Mouse (Mus musculus) kidney, embryonic 15.5 days (tissue): ENCODE measurements at regions not wholly inside any gene's neighbourhood (a gene's known extent, or its start where the extent isn't known, plus 50 kb on each side); places are given as distances from the start of the nearest gene placed in this dataset.

Experiments
- ATAC-seq: fragments of 200-750 bp; cut with Nextera tagmentation; replicated peaks from 2 replicates; pipeline ENCODE4 v1.8.0; 2017; ENCODE audit warnings: moderate TSS enrichment; ENCODE audit not compliant: low FRiP score
- H3K27ac ChIP-seq: fragments of 300-500 bp; sonication (generic); 2 replicates; pipeline ENCODE4 v1.5.1; 2015; ENCODE audit warnings: mild to moderate bottlenecking, inconsistent platforms
- H3K27me3 ChIP-seq: fragments of 300-500 bp; sonication (generic); 2 replicates; pipeline ENCODE4 v1.6.1; 2015; ENCODE audit warnings: inconsistent platforms
- H3K36me3 ChIP-seq: fragments of 300-500 bp; sonication (generic); 2 replicates; pipeline ENCODE4 v1.6.1; 2015; ENCODE audit warnings: inconsistent platforms
- H3K4me1 ChIP-seq: fragments of 300-500 bp; sonication (generic); 2 replicates; pipeline ENCODE4 v1.6.1; 2015; ENCODE audit warnings: inconsistent platforms
- H3K4me2 ChIP-seq: fragments of 300-500 bp; sonication (generic); 2 replicates; pipeline ENCODE4 v1.6.1; 2015; ENCODE audit warnings: moderate library complexity, mild to moderate bottlenecking, inconsistent platforms
- H3K4me3 ChIP-seq: fragments of 300-500 bp; sonication (generic); replicated peaks from 2 replicates; pipeline ENCODE4 v1.5.1; 2015; ENCODE audit warnings: mild to moderate bottlenecking, inconsistent platforms
- H3K9ac ChIP-seq: fragments of 300-500 bp; sonication (generic); 2 replicates; pipeline ENCODE4 v1.6.1; 2015; ENCODE audit warnings: mild to moderate bottlenecking, inconsistent platforms
- H3K9me3 ChIP-seq: fragments of 300-500 bp; sonication (generic); replicated peaks from 2 replicates; pipeline ENCODE4 v1.6.1; 2016; ENCODE audit warnings: inconsistent platforms
- WGBS: fragments of 180-500 bp; shearing (Covaris S2); methylation state at CpG from one replicate; pipeline ENCODE4 v1.1.7; 2015; ENCODE audit warnings: mixed read lengths; 5-methylcytosine and 5-hydroxymethylcytosine counted together

DNA sequence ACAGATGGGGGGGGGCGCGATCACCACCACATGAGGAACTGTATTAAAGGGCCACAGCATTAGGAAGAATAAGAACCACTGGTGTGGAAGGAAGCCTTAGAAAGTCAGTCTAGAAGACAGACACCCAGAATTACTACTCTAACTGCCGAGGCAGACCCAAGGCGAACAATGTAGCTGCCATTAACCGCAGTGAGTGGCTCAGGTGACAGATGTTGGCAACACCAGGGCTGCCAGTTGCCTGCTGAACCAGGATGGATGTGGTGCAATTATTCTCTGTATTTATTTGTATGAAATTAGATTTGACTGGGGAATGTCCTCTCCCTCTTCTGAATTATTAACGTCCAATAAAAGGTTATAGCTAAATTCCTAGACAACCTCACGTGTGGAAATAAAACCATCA, 124.7 kb downstream of the 4930564D02Rik start:
- no peak overlapping the region for H3K4me3 ChIP-seq
- no peaks in the 10 kb centered on the region for H3K4me1 ChIP-seq
- no peak overlapping the region for H3K27ac ChIP-seq
- no peak for ATAC-seq
- H3K9me3 ChIP-seq = no peaks in the 10 kb centered on the region
- no peaks in the 10 kb centered on the region for H3K36me3 ChIP-seq
- H3K4me2 ChIP-seq = no peak overlapping the region
- H3K27me3 ChIP-seq = no peaks in the 10 kb centered on the region
- H3K9ac ChIP-seq = no peak overlapping the region
- WGBS = 75% methylated on average over 7 of the region's 7 CpGs

DNA sequence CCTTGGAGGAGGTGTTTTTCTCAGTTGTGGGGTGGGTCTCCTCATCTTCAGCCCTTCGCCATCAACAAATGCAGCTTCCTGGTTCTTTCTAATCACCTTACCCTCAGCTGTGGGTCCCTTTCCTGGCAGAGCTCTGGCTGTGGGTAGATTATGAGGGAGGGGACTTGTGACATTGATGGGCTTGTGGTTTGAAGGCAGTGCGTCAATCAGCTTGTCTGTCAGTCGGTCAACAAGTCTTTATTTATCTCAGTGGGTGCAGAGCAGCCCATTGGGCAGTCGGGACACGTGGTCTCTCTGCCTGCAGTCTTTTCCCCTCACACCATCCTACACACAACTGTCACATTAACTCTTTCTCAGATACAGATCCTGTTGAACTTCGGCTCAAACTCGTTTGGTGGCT, 125.2 kb downstream of the 4930564D02Rik start:
- Histone ChIP-seq H3K27ac (no peak overlapping the region), H3K9me3 (no peaks in the 10 kb centered on the region), H3K4me3 (no peak overlapping the region), H3K27me3 (no peaks in the 10 kb centered on the region), H3K36me3 (no peaks in the 10 kb centered on the region), H3K4me2 (no peak overlapping the region), H3K4me1 (no peaks in the 10 kb centered on the region), H3K9ac (no peak overlapping the region)
- WGBS = 52% methylated on average over 7 of the region's 7 CpGs
- no peak for ATAC-seq

DNA sequence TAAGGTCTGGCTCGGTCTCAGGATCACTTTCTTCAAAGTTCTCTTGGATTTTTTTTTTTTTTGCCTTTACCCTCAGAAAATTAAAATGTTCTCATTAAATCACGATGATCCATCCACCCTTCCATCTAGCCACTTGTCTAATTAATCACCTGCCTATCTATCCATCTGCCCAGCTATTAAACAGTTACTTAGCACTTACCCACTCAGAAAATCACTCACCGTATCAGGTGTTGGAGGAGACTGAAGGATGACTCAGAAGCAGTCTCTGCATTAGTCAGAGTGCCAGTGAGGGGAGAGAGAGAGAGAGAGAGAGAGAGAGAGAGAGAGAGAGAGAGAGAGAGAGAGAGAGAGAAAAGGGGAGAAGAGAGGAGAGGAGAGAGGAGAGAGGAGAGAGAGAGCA, 134.1 kb downstream of the 4930564D02Rik start:
- H3K27me3 ChIP-seq = no peaks in the 10 kb centered on the region
- no peak overlapping the region for H3K4me2 ChIP-seq
- no peak for ATAC-seq
- no peak overlapping the region for H3K27ac ChIP-seq
- no peaks in the 10 kb centered on the region for H3K4me1 ChIP-seq
- H3K9me3 ChIP-seq = no peaks in the 10 kb centered on the region
- H3K36me3 ChIP-seq = no peaks in the 10 kb centered on the region
- no peak overlapping the region for H3K9ac ChIP-seq
- no peak overlapping the region for H3K4me3 ChIP-seq
- WGBS = 60% methylated on average over 3 of the region's 3 CpGs

DNA sequence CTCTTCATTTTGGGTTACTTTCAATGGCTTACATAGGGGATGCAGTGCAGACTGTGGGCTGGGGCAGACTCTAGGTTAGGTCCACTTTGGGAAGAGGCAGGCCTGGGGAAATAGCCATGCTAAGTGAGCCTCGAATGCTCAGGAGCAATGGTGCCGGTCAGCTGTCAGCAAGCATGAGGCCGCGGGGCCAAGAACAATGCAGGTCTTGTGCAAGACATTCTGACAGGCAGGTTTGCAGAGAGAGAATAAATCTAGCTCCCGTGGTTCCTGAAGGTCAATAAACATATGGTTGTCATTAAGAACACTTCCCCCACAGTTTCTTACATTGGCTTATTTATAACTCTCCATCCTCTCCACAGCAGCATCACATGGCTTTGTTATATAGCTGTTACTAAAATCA, 142.5 kb downstream of the 4930564D02Rik start:
- Histone ChIP-seq H3K4me2 (no peak overlapping the region), H3K27ac (no peak overlapping the region), H3K36me3 (no peaks in the 10 kb centered on the region), H3K27me3 (no peaks in the 10 kb centered on the region), H3K4me3 (no peak overlapping the region), H3K9me3 (no peaks in the 10 kb centered on the region), H3K9ac (no peak overlapping the region), H3K4me1 (no peaks in the 10 kb centered on the region)
- 0 out of 2 replicates have a peak, but pooled peaks have one; percentile 22 for ATAC-seq
- 38% methylated on average over 5 of the region's 5 CpGs for WGBS

DNA sequence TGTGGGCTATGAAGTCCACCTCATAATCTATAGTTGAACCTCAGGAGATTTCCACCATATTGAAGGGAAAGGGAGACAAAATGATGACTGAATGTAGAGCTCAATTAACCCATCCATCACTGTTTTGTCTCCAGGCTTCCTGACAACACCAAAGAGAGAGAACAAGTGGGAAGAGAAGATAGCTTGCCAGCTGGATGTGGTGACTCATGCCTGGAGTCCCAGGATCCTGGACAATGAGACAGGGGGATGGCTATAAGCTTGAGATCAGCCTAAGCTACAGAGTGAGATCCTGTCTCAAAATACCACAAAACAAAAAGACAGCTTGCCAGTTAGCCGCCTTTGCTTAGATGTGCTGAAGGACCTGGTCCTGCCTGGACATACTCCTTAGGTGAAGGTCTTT, 144.4 kb downstream of the 4930564D02Rik start:
- H3K36me3 ChIP-seq = no peaks in the 10 kb centered on the region
- no peak overlapping the region for H3K27ac ChIP-seq
- no peak for ATAC-seq
- H3K4me3 ChIP-seq = no peak overlapping the region
- H3K4me1 ChIP-seq = no peaks in the 10 kb centered on the region
- no peak overlapping the region for H3K4me2 ChIP-seq
- WGBS = 95% methylated on average over 1 of the region's 1 CpGs
- H3K9ac ChIP-seq = no peak overlapping the region
- no peaks in the 10 kb centered on the region for H3K9me3 ChIP-seq
- no peaks in the 10 kb centered on the region for H3K27me3 ChIP-seq

DNA sequence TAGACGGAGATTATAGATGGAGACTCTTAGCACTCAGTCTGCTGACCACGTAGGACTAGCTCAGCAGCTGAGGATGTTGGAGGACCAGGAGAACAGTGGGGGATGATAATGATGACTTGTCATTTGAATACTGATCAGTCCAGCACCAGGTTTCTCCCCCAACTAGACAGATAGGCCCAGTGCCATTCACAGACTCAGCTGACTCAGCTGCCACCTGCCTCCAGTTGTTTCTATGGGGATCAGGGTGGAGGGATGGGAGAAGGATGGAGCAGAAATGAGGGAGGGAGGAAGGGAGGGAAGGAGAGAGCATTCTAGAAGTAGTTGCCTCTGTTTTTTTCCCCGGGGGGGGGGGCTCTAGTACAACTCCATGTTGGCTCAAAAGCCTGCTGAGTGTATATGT, 145.1 kb downstream of the 4930564D02Rik start:
- Histone ChIP-seq H3K27ac (no peak overlapping the region), H3K9ac (no peak overlapping the region), H3K4me2 (no peak overlapping the region), H3K9me3 (no peaks in the 10 kb centered on the region), H3K27me3 (no peaks in the 10 kb centered on the region), H3K36me3 (no peaks in the 10 kb centered on the region), H3K4me1 (no peaks in the 10 kb centered on the region), H3K4me3 (no peak overlapping the region)
- no peak for ATAC-seq
- WGBS = 68% methylated on average over 3 of the region's 3 CpGs

DNA sequence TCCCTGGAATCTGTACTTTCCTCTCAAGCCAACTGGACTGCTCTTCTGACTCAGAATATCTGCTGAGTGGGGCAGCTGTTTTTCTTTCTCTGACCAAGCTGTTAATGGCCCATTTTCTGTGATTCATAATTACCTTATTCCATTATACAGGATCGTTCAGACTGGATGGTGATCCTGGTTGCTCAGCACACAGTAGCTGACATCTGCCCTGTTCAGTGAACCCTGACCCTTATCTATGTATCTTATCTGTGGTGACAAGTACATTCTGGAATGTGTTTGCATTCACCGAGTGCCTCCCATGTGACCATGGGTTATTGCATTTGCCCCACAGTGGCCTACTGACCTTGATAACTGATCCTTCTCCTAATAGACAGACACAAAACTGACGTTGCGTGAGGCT, 148.2 kb downstream of the 4930564D02Rik start:
- no peaks in the 10 kb centered on the region for H3K9me3 ChIP-seq
- no peak for ATAC-seq
- H3K27me3 ChIP-seq = no peaks in the 10 kb centered on the region
- no peak overlapping the region for H3K27ac ChIP-seq
- H3K4me2 ChIP-seq = no peak overlapping the region
- H3K4me3 ChIP-seq = no peak overlapping the region
- no peaks in the 10 kb centered on the region for H3K4me1 ChIP-seq
- no peak overlapping the region for H3K9ac ChIP-seq
- WGBS = 24% methylated on average over 4 of the region's 4 CpGs
- H3K36me3 ChIP-seq = no peaks in the 10 kb centered on the region

DNA sequence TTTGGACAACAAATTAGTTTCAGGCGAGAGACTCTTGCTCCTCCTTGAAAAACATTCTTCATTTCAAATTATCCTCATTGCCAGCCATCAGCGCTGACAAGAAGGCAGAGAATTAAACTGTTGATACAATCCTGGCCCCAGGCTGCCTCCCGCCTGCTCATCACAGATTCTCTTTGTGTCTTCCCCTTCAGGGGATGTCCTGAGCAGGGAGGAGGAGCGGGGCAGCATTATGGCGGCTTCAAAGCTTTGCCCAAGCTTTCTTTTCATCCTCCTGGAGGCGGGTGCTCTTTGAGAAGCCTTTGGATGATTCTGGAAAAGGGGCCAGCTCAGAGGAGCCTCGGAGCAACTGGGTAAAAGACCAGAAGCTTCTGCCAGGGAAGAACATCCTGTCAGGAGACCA, 149.1 kb downstream of the 4930564D02Rik start:
- Histone ChIP-seq H3K4me3 (no peak overlapping the region), H3K9ac (no peak overlapping the region)
- WGBS = 51% methylated on average over 7 of the region's 7 CpGs

DNA sequence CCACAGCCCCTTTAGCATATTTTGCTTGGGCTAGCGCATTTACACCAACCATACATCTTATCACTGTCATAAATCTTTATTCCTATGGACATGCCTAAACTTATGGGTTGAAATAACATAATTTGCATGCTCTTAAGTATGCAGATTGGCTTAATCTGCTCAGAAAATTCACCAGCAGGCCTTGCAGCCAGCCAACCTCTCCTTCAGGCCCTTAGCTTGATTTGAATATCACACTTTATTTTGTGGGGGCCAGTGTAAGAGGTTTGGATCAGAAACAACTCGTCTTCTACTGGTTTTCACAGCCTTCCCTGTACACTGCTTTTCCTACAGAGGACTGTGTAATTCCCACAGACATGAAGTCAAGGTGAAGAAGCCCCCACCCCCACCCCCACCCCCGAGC, 153.0 kb downstream of the 4930564D02Rik start:
- 0 out of 2 replicates have a peak, but pooled peaks cover 3% of the 10 kb centered on the region for H3K27me3 ChIP-seq
- 74% methylated on average over 3 of the region's 3 CpGs for WGBS
- no peaks in the 10 kb centered on the region for H3K9me3 ChIP-seq
- peaks cover 12% of the 10 kb centered on the region; the same call in 1 of the 2 replicates for H3K4me1 ChIP-seq
- no peak overlapping the region for H3K9ac ChIP-seq
- H3K36me3 ChIP-seq = no peaks in the 10 kb centered on the region
- no peak for ATAC-seq
- H3K27ac ChIP-seq = no peak overlapping the region
- no peak overlapping the region for H3K4me2 ChIP-seq
- no peak overlapping the region for H3K4me3 ChIP-seq

More for the DNA sequence above, 149.1 kb downstream of the 4930564D02Rik start:
- Histone ChIP-seq H3K4me2 (no peak overlapping the region), H3K27ac (no peak overlapping the region), H3K27me3 (no peaks in the 10 kb centered on the region), H3K4me1 (no peaks in the 10 kb centered on the region), H3K36me3 (no peaks in the 10 kb centered on the region), H3K9me3 (no peaks in the 10 kb centered on the region)
- no peak for ATAC-seq

DNA sequence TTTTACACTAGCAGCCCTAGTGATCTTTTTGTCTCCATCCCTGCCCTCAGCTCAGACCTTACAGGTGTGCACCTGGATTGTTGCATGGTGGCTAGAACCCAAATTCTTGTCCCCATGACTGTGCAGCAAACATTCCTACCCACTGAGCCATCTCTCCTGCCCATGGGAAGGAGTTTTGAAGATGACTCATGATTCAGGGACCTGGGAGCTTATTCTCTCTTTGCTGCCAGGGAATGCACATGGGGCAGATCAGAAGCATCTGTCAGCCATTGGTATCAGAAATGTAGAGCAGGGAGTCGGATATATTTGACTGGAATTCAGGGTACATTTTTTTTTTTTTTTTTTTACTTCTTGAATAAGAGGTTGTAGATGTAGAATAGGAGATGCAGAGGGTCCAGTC, 154.0 kb downstream of the 4930564D02Rik start:
- ATAC-seq = no peak
- H3K36me3 ChIP-seq = no peaks in the 10 kb centered on the region
- no peak overlapping the region for H3K4me3 ChIP-seq
- no peak overlapping the region for H3K4me2 ChIP-seq
- WGBS = 76% methylated on average over 1 of the region's 1 CpGs
- H3K9ac ChIP-seq = no peak overlapping the region
- H3K4me1 ChIP-seq = peaks cover 12% of the 10 kb centered on the region; the same call in 1 of the 2 replicates
- H3K27ac ChIP-seq = no peak overlapping the region
- H3K27me3 ChIP-seq = 0 out of 2 replicates have a peak, but pooled peaks cover 3% of the 10 kb centered on the region
- no peaks in the 10 kb centered on the region for H3K9me3 ChIP-seq

DNA sequence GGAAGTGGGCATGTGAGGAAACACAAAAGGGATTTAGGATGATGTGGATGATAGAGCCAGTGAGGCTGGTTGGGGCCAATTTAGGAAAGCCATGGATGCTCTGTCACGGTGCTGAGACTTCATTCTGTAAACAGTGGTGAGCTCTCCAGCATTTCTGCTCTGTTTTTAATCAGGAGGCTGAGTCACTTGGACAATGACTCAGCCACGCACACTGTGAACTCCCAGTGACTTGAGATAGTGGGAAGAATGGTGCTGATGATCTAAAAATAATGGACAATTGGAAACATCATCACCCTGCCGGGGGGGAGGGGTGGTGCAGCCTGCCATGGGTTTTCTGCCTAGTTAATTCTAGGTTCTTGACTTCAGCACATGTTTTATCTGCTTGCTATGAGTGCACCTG, 156.3 kb downstream of the 4930564D02Rik start:
- Histone ChIP-seq H3K4me3 (no peak overlapping the region), H3K27ac (no peak overlapping the region), H3K4me2 (no peak overlapping the region), H3K36me3 (no peaks in the 10 kb centered on the region), H3K27me3 (0 out of 2 replicates have a peak, but pooled peaks cover 3% of the 10 kb centered on the region), H3K4me1 (peaks cover 12% of the 10 kb centered on the region; the same call in 1 of the 2 replicates), H3K9me3 (no peaks in the 10 kb centered on the region), H3K9ac (no peak overlapping the region)
- 70% methylated on average over 3 of the region's 3 CpGs for WGBS
- no peak for ATAC-seq

DNA sequence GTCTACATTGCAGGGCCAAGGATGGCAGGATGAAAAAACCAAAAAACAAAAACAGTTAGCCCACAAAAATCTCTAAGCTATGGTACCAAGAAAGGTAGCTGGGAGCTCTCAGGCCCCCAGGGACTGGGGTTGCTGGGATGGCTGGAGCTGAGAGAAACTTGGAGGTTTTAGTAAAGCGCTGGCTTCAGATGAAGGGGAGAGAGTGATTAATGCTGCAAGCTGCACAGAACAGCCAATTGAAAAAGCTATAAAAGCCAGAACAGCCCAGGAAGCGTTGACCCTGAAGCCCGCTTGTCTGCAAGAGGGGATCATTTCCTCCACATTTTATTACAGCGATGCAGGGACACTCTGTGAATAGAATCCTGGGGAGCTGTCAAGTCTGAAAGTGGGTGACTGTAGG, 157.0 kb downstream of the 4930564D02Rik start:
- Histone ChIP-seq H3K4me2 (no peak overlapping the region), H3K9ac (no peak overlapping the region), H3K27me3 (0 out of 2 replicates have a peak, but pooled peaks cover 3% of the 10 kb centered on the region), H3K4me1 (peaks cover 12% of the 10 kb centered on the region; the same call in 1 of the 2 replicates), H3K4me3 (no peak overlapping the region), H3K9me3 (no peaks in the 10 kb centered on the region), H3K36me3 (no peaks in the 10 kb centered on the region), H3K27ac (no peak overlapping the region)
- ATAC-seq = no peak
- WGBS = 7% methylated on average over 4 of the region's 4 CpGs

DNA sequence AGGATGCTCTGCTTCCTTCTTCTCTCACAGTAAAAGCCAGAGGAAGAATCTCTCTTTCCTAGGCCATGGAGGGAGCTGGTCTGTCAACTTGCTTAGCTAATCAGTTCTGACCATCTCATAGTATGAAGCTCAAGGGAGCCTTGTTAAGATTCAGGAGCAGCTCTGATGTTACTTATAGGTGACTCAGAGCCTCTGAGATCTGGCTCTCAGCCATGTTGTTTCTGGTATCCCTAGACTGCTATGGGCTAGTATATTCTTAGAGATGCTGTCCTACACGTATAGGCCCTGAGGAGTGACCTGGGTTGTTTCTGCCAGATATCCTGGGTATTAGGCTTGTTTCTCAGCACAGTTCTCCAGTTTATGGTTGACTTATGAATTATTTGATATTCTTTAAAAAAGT, 160.9 kb downstream of the 4930564D02Rik start:
- Histone ChIP-seq H3K27me3 (0 out of 2 replicates have a peak, but pooled peaks cover 3% of the 10 kb centered on the region), H3K4me1 (peaks cover 12% of the 10 kb centered on the region; the same call in 1 of the 2 replicates), H3K9ac (no peak overlapping the region), H3K36me3 (no peaks in the 10 kb centered on the region), H3K9me3 (no peaks in the 10 kb centered on the region), H3K27ac (no peak overlapping the region), H3K4me2 (no peak overlapping the region), H3K4me3 (no peak overlapping the region)
- ATAC-seq = no peak
- WGBS = 66% methylated on average over 1 of the region's 1 CpGs
